24 mouse cellular contexts compared by ENCODE assay signal in the genomic region with DNA sequence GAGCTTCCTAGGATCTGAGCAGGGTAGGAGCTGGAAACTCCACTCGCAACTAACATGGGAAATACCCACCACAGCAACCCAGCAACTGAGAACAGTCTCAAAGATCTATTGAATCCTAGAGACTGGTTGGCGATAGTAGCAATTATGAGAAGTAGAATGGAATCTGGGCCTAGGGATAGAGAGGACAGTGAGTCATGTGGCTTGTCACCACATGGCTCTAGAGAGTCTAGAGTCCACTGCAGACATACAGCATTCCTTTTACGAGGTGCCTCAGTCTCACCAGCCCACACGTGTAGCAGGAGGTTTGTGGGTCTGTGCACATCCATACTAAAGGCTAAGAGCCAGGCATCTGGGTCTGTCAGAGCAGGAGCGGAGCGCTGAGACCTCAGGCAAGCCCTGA. TPM values are rescaled to one million over a fixed set of nuclear protein-coding genes. Genes with fewer than 3 reads are reported as not detected.
"Had no signal": no experiment of that assay in that cellular context is flagged by ENCODE, and none has a peak within 500 bp of the region (broad histone marks: within the 10 kb centered on the region; RNA-seq: fewer than 3 reads in every experiment).

No protein-coding gene starts in this region.

- ATAC-seq: liver, postnatal 0 days; lung, postnatal 0 days; midbrain, embryonic 15.5 days had no signal

- H3K27ac ChIP-seq: kidney, embryonic 15.5 days; left cerebral cortex, adult 2 months; limb, embryonic 12.5 days; limb, embryonic 15.5 days; liver, embryonic 14.5 days; macrophage; midbrain, embryonic 10.5 days; midbrain, embryonic 15.5 days; stomach, embryonic 15.5 days had no signal

- H3K9me3 ChIP-seq: kidney, embryonic 15.5 days; limb, embryonic 12.5 days; limb, embryonic 15.5 days; megakaryocyte, embryonic 14.5 days; midbrain, embryonic 10.5 days; midbrain, embryonic 15.5 days; stomach, embryonic 15.5 days had no signal

- H3K9ac ChIP-seq: kidney, embryonic 15.5 days; limb, embryonic 12.5 days; limb, embryonic 15.5 days; liver, embryonic 14.5 days; liver, postnatal 0 days; lung, embryonic 14.5 days; midbrain, embryonic 15.5 days; stomach, embryonic 15.5 days had no signal

- DNase-seq: kidney, adult 11 months; kidney, adult 8-10 months; kidney, postnatal 10 days; kidney, postnatal 36 days; layer of hippocampus, postnatal 36 days; left cerebral cortex, postnatal 4 days; liver, postnatal 0 days; lung, embryonic 14.5 days; right cerebral cortex, adult 18-20 months; right cerebral cortex, postnatal 25 days; spleen, adult 18-20 months; thymus, postnatal 25 days had no signal

- H3K36me3 ChIP-seq: kidney, embryonic 15.5 days; limb, embryonic 12.5 days; limb, embryonic 15.5 days; midbrain, embryonic 10.5 days; midbrain, embryonic 15.5 days; stomach, embryonic 15.5 days had no signal

- H3K4me3 ChIP-seq: kidney, embryonic 15.5 days; left cerebral cortex, adult 2 months; limb, embryonic 12.5 days; limb, embryonic 15.5 days; megakaryocyte, embryonic 14.5 days; midbrain, embryonic 10.5 days; midbrain, embryonic 15.5 days; stomach, embryonic 15.5 days had no signal

- H3K4me1 ChIP-seq: kidney, embryonic 15.5 days; midbrain, embryonic 10.5 days; stomach, embryonic 15.5 days had no signal

- H3K4me2 ChIP-seq: kidney, embryonic 15.5 days; limb, embryonic 12.5 days; limb, embryonic 15.5 days; liver, embryonic 11.5 days; lung, embryonic 14.5 days; midbrain, embryonic 15.5 days; stomach, embryonic 15.5 days had no signal

- H3K27me3 ChIP-seq: kidney, embryonic 15.5 days; midbrain, embryonic 15.5 days; stomach, embryonic 15.5 days had no signal

RNA-seq across cellular contexts. Expression of a gene that starts 59.3 kb away (rescaled TPM):
- polyA plus RNA-seq: macrophage had no signal
